Mouse (Mus musculus) mouse trophoblast stem cell (cell line): ENCODE measurements around the gene Sertad1.

Experiments
- in situ Hi-C, 2 experiments: fragments of 300-500 bp; cut with MseI, MboI; formaldehyde crosslinking; loops; 2 replicates in 1 of 2; 3 replicates in 1 of 2; pipeline ENCODE4 v1.15.1; 2025

The Sertad1 gene

GRCm38 (mm10) chr7:27486770-27487697 is at the start of gene Sertad1:
Sertad1 (plus strand) TSS chr7:27486910.
- in situ Hi-C loops, result no loop called here

DNA sequence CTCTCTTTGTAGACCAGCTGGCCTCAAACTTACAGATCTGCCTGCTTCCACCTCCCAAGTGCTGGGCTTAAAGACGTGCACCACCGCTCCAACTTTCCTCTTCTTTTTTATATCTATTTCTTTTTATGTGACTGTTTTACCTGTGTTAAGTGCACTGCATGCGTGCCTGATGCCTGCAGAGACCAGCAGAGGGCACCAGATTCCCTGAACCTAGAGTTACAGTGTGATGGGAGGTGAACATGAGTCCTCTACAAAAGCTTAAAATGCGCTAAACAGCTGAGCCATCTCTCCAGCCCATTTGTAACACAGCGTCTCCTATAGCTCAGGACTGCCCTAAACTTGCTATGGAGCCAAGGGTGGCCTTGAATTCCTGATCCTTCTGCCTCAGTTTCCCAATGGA is 49.2 kb upstream of the Sertad1 start:
- in situ Hi-C loops, result no loop called here

GRCm38 (mm10) chr7:27440014-27440413 is 46.7 kb upstream of the Sertad1 start:
- in situ Hi-C loops, result no loop called here

DNA sequence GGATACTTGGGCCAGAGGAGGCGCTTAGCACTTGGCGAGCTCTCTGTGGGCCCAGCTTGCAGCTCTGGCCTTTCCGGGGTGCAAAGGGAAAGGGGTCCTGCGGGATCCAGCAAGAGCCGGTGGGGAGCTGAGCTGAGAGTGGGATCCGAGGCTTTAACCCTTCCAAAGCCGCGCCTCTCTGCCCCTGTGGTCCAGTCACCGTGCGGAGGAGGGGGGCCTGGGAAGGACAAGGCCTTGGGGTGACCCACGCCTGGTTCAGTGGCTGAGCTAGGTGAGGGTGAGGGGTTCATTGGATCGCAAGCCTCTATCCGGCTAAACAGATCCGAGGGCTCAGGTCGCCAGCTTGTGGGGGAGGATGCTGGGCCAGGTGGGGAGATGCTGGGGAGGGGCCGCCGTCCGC is 40.7 kb upstream of the Sertad1 start:
- in situ Hi-C loops, result no loop called here

DNA sequence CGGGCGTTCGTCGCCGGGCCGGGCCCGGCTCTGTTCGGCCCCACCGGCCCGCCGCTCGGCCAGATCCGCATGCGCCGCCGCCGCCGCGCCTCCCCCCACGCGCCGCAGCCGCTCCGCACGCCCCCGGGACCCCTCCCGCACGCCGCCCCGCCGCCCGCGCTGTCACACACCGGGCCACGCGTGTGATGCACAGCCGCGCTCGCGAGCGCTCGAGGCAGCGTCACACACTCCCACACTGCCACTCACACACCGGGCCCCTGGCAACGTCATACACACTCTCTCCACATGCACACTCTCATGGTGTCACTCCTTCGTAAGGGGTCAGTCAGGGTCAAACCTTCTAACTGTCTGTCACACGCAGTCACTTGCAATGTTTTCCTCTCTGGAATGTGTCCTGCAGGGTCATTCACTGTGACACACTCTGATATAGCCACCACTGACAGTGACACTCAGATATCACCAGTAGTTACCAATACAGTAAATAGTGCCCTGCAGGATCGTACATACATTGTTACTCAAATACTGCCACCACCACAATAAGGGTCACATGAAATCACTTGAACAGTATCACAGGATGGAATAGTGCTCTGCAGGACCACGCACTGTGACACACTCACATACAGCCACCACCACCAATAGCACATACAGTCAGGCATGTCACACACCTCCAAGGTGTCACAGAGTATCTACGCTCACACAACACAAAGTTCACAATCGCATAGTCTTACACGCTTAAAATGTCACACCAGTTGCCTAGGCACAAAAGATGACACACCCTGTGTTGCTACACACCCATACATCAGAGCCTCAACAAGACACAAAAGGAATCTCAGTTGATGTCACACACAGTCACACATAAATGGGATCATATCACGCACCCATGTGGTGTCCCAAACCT is 39.9 kb upstream of the Sertad1 start:
- in situ Hi-C loops, result no loop called here

GRCm38 (mm10) chr7:27447419-27448286 is 39.1 kb upstream of the Sertad1 start, which contains the start of the genes Sptbn4 and Blvrb:
Sptbn4 (minus strand) TSS chr7:27447686.
Blvrb (plus strand) TSS chr7:27447978.
- in situ Hi-C loops, result no loop called here

GRCm38 (mm10) chr7:27448421-27449206 is 38.1 kb upstream of the Sertad1 start:
- in situ Hi-C loops, result no loop called here

DNA sequence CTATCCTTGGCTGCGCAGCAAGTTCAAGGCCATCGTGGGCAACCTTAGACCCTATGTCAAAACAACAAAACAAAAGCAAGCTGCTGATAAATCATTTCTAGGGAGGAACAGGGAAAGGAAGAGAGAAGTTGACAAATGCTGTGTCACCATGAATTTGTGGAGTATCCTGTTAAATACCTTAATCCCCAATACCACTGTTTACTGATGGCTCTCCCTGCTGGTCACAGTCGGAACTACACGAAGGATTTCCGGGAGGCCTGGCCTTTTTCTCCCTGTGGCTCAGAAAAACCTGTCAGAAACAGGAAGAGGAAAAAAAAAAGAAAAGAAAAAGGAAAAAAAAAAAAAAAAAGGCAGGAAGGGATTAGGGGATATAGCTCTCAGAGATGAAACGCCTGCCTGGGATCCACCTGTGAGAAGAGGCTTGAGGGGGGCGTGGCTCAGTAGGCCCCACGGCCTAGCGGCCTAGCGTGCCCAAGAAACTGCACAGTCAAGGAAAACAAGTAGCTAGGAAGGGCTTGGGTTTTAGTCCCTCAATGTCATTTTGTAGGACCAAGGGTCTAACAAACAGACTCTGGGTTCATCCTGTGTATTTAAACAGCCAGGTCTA is 37.4 kb upstream of the Sertad1 start:
- in situ Hi-C loops, result no loop called here

DNA sequence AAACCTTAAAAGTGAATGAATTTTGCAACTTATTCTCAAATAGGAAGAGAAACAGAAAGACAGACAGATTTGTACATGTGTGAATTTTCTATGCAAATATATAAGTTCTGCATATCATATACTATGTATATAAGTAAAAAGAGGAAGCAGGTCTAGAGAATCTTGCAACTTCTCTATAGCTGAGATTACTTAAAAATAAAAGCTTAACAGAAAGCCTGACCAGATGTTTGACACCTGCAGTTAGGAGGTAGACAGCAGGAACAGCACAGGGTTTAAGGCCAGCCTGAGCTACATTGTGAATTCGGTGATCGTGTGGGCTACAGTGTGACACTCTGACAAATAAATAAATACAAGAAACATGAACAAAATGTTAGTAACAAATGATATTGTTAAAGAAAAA is 35.4 kb upstream of the Sertad1 start:
- in situ Hi-C loops, result no loop called here

DNA sequence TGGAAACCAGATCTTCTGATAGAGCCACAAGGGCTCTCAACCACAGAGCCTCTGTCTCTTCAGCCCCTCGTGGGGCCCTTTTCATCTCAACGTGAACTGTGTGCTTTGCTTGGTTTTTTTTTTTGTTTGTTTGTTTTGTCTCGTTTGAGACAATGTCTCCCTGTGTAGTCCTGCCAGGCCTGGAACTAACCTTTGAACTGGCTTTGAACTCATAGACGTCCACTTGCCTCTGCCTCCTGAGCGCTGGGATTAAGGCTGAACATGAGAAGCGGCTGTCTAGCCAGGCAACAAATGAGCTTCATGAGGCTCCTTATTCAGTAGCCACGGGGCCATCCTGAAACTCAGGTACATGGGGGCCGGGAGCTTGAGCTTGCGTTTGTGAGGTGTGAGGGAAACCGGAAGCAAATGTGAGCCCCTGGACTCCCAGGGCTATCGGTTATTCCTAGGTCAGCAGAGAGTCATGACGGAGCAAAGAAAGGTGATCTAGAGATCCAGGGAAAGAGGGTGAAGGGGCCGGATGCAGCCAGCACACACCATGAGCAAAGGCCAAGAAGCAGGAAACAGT is 34.4 kb upstream of the Sertad1 start:
- in situ Hi-C loops, result no loop called here

DNA sequence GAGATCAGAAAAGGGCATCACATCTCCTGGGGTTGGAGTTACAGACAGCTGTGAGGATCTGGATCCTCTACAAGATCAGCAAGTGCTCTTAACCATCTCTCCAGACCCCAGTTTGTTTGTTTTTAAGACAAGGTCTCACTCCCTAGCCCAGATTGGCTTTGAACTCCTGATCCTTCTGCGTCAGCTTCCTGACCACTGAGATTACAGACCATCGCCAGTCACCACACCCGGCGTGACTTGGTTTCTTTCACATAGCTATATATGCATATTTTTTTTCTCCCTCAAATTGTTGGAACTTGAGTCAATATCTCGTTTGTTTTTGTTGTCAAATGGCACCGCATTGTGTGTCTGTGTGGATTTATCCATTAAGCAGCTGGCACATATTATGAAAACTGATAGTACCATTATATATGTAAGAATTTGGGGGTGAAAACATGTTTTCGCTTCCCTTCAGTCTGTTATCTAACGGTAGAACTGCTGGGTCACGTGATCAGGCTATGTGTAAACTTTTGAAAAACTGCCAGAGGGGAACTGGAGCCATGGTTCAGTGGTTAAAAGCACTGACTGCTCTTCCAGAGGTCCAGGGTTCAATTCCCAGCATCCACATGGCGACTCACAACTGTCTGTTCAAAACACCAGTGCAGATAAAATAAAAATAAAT is 32.1 kb upstream of the Sertad1 start:
- in situ Hi-C loops, result no loop called here

DNA sequence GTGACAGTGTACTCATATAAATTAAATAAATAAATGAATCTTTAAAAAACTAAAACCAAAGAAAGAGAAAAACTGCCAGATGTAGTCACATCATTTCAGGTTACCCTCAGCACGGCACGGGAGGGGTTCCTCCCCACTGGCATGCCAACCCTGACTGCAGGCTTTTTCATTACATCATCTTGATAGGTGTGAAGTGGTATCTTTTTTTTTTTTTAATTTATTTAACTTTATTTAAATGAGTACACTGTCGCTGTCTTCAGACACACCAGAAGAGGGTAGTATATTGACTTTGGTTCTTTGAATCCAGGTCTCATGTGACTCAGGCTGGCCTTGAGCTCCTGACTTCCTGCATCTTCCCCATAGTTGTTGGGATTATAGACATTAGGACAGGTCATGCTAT is 31.4 kb upstream of the Sertad1 start:
- in situ Hi-C loops, result no loop called here

GRCm38 (mm10) chr7:27458614-27459013 is 28.1 kb upstream of the Sertad1 start:
- in situ Hi-C loops, result no loop called here

- in situ Hi-C loops, result no loop called here
These were observed 27.1 kb upstream of the Sertad1 start for GRCm38 (mm10) chr7:27459640-27460039.

- in situ Hi-C loops, result no loop called here
These were observed 26.2 kb upstream of the Sertad1 start for GRCm38 (mm10) chr7:27460477-27460876.

DNA sequence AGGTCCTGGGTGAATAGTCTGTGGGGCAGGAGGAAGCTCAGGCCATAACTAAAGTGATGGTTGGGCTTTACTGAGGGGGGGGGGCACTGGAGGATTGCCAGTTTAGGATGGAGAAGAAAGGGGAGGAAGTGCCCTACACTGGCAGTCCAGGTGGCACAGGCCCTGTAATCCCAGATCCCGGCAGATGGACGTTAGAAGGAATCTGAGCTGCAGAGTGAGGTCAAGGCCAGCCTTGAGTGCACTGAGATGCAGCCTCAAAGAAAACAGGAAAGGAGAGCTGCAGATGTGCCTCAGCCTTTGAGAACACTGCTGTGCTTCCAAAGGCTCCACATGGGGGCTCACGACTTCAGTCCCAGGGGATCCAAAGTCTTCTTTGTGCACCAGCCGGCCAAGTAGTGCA is 19.1 kb upstream of the Sertad1 start:
- in situ Hi-C loops, result no loop called here

DNA sequence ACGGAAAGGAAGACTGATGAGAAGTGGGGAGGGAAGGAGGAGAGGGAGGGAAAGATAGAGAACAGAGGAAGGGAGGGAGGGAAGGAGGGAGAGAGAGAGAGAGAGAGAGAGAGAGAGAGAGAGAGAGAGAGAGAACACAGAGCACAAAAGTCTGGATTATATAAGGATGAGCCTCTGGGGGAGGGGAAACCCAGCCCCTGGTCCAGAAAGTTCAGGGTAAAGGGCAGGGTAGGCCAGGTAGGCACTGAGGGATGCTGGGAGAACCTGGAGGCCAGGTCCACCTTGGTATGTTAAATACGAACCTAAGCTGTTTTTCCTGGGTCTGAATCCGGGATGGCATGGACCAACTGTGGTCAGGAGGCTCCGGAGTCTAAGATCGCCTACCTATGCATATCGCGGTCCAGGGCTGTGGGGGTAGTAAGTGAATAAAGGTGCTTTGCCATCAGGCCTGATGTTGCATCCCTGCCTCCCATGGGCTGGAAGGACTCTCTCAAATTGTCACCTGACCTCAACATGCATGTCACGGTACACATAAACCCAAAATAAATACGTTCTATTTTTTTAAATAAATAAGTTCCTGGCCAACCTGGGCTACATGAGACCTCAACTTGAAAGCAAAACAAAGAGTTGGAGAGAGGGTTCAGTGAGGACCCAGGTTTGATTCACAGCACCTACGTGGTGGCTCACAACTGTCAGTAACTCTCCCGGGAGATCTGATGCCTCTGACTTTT is 15.2 kb upstream of the Sertad1 start:
- in situ Hi-C loops, result no loop called here

- in situ Hi-C loops, result no loop called here
These were observed 14.1 kb upstream of the Sertad1 start for GRCm38 (mm10) chr7:27472596-27472995.
